13 mouse cellular contexts compared by ENCODE assay signal in the genomic region with DNA sequence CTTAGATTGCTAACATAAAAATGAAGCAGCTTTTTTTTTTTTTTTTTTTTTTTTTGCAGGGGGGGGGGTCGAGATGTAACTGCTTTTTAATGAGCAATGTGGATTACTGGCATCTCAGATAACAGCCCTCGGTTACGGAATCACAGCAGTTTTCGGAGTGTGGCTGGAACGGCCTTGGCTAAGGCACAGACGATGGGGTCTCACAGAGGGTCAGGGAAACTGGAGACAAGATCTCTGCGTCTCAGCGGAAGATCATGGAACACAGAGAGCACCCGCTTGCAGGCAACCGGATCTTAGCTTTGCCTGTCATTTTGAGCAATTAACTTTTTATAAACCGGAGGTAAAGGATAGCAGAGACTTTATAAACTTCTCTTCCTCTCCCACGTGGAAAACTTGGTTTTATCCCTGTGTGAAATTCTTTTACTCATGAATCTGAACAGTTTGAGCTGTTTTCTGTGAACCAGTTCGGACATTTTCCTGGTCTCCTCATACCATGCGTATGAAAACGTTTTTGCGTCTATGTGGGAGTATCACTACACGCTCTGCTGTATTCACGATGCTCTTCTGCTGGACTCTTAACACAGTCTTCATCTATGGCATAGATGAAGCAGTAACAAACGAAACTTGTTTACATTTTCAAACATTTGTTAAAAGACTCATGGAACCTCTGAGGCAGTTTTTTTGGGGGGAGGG.
DNase-seq lines count a peak whose midpoint lies in the region; ATAC-seq and TF ChIP-seq lines count a peak whose summit lies in the region.
"Had no signal": no experiment of that assay in that cellular context is flagged by ENCODE, and none has a peak within 500 bp of the region (broad histone marks: within the 10 kb centered on the region; RNA-seq: fewer than 3 reads in every experiment).

No protein-coding gene starts in this region.

- no peaks in the 10 kb centered on the region for H3K27me3 ChIP-seq in forebrain, embryonic 10.5 days (ENCODE audit: poor library complexity, severe bottlenecking)
- no peaks in the 10 kb centered on the region for H3K27me3 ChIP-seq in forebrain, embryonic 13.5 days
- H3K27me3 ChIP-seq in embryonic facial prominence, embryonic 15.5 days = no peaks in the 10 kb centered on the region
- H3K27me3 ChIP-seq in midbrain, embryonic 16.5 days (ENCODE audit: control insufficient read depth, insufficient read depth, low read depth, low read length) = peaks cover 13% of the 10 kb centered on the region
- H3K27me3 ChIP-seq: liver, embryonic 13.5 days had no signal

- no peak overlapping the region; the same call in 1 of the 2 replicates for H3K4me2 ChIP-seq in forebrain, embryonic 13.5 days
- H3K4me2 ChIP-seq in embryonic facial prominence, embryonic 15.5 days (replicated peaks) = peak overlapping the region; percentile 34
- no peak overlapping the region for H3K4me2 ChIP-seq in midbrain, embryonic 16.5 days (ENCODE audit: low read length)
- H3K4me2 ChIP-seq: liver, embryonic 13.5 days had no signal

- H3K9me3 ChIP-seq in forebrain, embryonic 10.5 days = no peaks in the 10 kb centered on the region
- no peaks in the 10 kb centered on the region for H3K9me3 ChIP-seq in forebrain, embryonic 13.5 days (replicated peaks)
- H3K9me3 ChIP-seq in embryonic facial prominence, embryonic 15.5 days (replicated peaks) = no peaks in the 10 kb centered on the region
- H3K9me3 ChIP-seq in midbrain, embryonic 16.5 days (replicated peaks; ENCODE audit: control insufficient read depth, low read length, poor library complexity, severe bottlenecking) = no peaks in the 10 kb centered on the region
- H3K9me3 ChIP-seq: G1E; liver, embryonic 13.5 days had no signal

- no peak for TF ChIP-seq CTCF in left cerebral cortex, adult 2 months (IDR thresholded peaks at IDR 0.05)

- 59% methylated on average over 19 of the region's 19 CpGs for WGBS in forebrain, embryonic 10.5 days
- WGBS in forebrain, embryonic 13.5 days = 53% methylated on average over 19 of the region's 19 CpGs
- WGBS in embryonic facial prominence, embryonic 15.5 days = 39% methylated on average over 19 of the region's 19 CpGs
- WGBS in midbrain, embryonic 16.5 days = 48% methylated on average over 19 of the region's 19 CpGs

- intact Hi-C loops in left cerebral cortex, adult 2 months (cut with DNase I) = no loop called here

- no peak for DNase-seq in forebrain, embryonic 10.5 days (ENCODE audit: extremely low spot score, low spot score)
- peak; percentile 4 for DNase-seq in kidney, postnatal 4 days
- DNase-seq in kidney, postnatal 25 days = no peak
- DNase-seq in left cerebral cortex, adult 2 months (ENCODE audit: extremely low spot score in 1 of 2, low spot score in 2 of 2) = no peak
- DNase-seq: cerebellum, adult 9-11 months; heart, adult 18-20 months; liver, embryonic 13.5 days; thymus, adult 18-20 months had no signal

- H3K9ac ChIP-seq in forebrain, embryonic 13.5 days = no peak overlapping the region
- H3K9ac ChIP-seq in embryonic facial prominence, embryonic 15.5 days = no peak overlapping the region
- H3K9ac ChIP-seq in midbrain, embryonic 16.5 days (ENCODE audit: low read depth, low read length) = no peak overlapping the region
- H3K9ac ChIP-seq: liver, embryonic 13.5 days had no signal

- no peak for ATAC-seq in forebrain, embryonic 13.5 days
- no peak for ATAC-seq in embryonic facial prominence, embryonic 15.5 days (ENCODE audit: insufficient number of reproducible peaks, low FRiP score, low TSS enrichment, low read depth)
- ATAC-seq in midbrain, embryonic 16.5 days = 0 out of 2 replicates have a peak, but pooled peaks have one; percentile 25
- ATAC-seq in CD4-positive, CD25-positive, alpha-beta regulatory T cell, adult 4 months = no peak

- H3K4me1 ChIP-seq in forebrain, embryonic 10.5 days = peaks cover 21% of the 10 kb centered on the region
- peaks cover 11% of the 10 kb centered on the region for H3K4me1 ChIP-seq in forebrain, embryonic 13.5 days
- no peaks in the 10 kb centered on the region; the same call in 1 of the 2 replicates for H3K4me1 ChIP-seq in embryonic facial prominence, embryonic 15.5 days
- peaks cover 6% of the 10 kb centered on the region for H3K4me1 ChIP-seq in midbrain, embryonic 16.5 days (ENCODE audit: control insufficient read depth, insufficient read depth, low read length)
- H3K4me1 ChIP-seq: liver, embryonic 13.5 days had no signal

- peak overlapping the region; percentile 35; the same call in 1 of the 2 replicates for H3K4me3 ChIP-seq in forebrain, embryonic 10.5 days
- no peak overlapping the region for H3K4me3 ChIP-seq in forebrain, embryonic 13.5 days
- 0 out of 2 replicates have a peak overlapping the region, but pooled peaks have one; percentile 6 for H3K4me3 ChIP-seq in embryonic facial prominence, embryonic 15.5 days (replicated peaks)
- H3K4me3 ChIP-seq in midbrain, embryonic 16.5 days (ENCODE audit: low read depth, low read length) = no peak overlapping the region
- no peak overlapping the region for H3K4me3 ChIP-seq in left cerebral cortex, adult 2 months
- H3K4me3 ChIP-seq: liver, embryonic 13.5 days had no signal

- no peaks in the 10 kb centered on the region for H3K36me3 ChIP-seq in forebrain, embryonic 10.5 days (replicated peaks)
- no peaks in the 10 kb centered on the region for H3K36me3 ChIP-seq in forebrain, embryonic 13.5 days (ENCODE audit: poor library complexity, severe bottlenecking)
- no peaks in the 10 kb centered on the region for H3K36me3 ChIP-seq in embryonic facial prominence, embryonic 15.5 days
- H3K36me3 ChIP-seq in midbrain, embryonic 16.5 days (ENCODE audit: control insufficient read depth, insufficient read depth, low read length) = no peaks in the 10 kb centered on the region
- H3K36me3 ChIP-seq: G1E; liver, embryonic 13.5 days had no signal

- H3K27ac ChIP-seq in forebrain, embryonic 10.5 days = no peak overlapping the region
- no peak overlapping the region for H3K27ac ChIP-seq in forebrain, embryonic 13.5 days
- no peak overlapping the region for H3K27ac ChIP-seq in embryonic facial prominence, embryonic 15.5 days (replicated peaks)
- H3K27ac ChIP-seq in midbrain, embryonic 16.5 days (ENCODE audit: low read length) = no peak overlapping the region
- no peak overlapping the region for H3K27ac ChIP-seq in left cerebral cortex, adult 2 months
- H3K27ac ChIP-seq: liver, embryonic 13.5 days had no signal

Comparison
In these comparisons a context has a peak if more than half of its experiments do, and no peak if none do; other contexts are left out.
1. DNase-seq: peak in kidney, postnatal 4 days (2 of 2); none in forebrain, embryonic 10.5 days (single experiment), kidney, postnatal 25 days (0 of 2) and left cerebral cortex, adult 2 months (0 of 2).
2. H3K4me3 ChIP-seq: peak in forebrain, embryonic 10.5 days (single experiment) and embryonic facial prominence, embryonic 15.5 days (single experiment); none in forebrain, embryonic 13.5 days (single experiment), midbrain, embryonic 16.5 days (single experiment) and left cerebral cortex, adult 2 months (single experiment).